Mouse (Mus musculus) C2C12 (cell line): ENCODE measurements around the gene Litaf. TPM values are rescaled to one million over a fixed set of nuclear protein-coding genes. Genes with fewer than 3 reads are reported as not detected.

Experiments used
- H3K27me3 ChIP-seq: one replicate; pipeline ENCODE4 v1.6.1; 2011; ENCODE audit not compliant: control insufficient read depth, insufficient read depth, insufficient read length
- H3K36me3 ChIP-seq: one replicate; pipeline ENCODE4 v1.6.1; 2011; ENCODE audit not compliant: control insufficient read depth, insufficient read depth
- H3K4me3 ChIP-seq: one replicate; pipeline ENCODE4 v1.5.1; 2011; ENCODE audit warnings: mild to moderate bottlenecking, control low read depth; ENCODE audit not compliant: poor library complexity, insufficient read depth, severe bottlenecking
- H3K79me2 ChIP-seq: one replicate; pipeline ENCODE4 v1.6.1; 2011; ENCODE audit not compliant: control insufficient read depth, insufficient read depth
- H3K79me3 ChIP-seq: one replicate; pipeline ENCODE4 v1.6.1; 2011; ENCODE audit warnings: low read depth, control low read depth
- H3ac ChIP-seq: one replicate; pipeline ENCODE3; 2011; ENCODE audit warnings: low read depth; ENCODE audit not compliant: control insufficient read depth, insufficient read length
- CEBPB ChIP-seq: IDR thresholded peaks from one replicate; pipeline ENCODE4 v1.6.1; 2011; ENCODE audit warnings: low read depth, mild to moderate bottlenecking, control low read depth, moderate library complexity
- CTCF ChIP-seq: IDR thresholded peaks from one replicate; pipeline ENCODE4 v1.5.1; 2011; ENCODE audit not compliant: control insufficient read depth, insufficient read depth, insufficient read length
- FOSL1 ChIP-seq: IDR thresholded peaks from one replicate; pipeline ENCODE4 v1.8.0; 2011; ENCODE audit warnings: mild to moderate bottlenecking, low read length; ENCODE audit not compliant: poor library complexity, insufficient read depth, severe bottlenecking
- MAX ChIP-seq: IDR thresholded peaks from one replicate; pipeline ENCODE4 v1.6.1; 2011; ENCODE audit warnings: mild to moderate bottlenecking, control low read depth
- MYOD1 ChIP-seq: IDR thresholded peaks from one replicate; pipeline ENCODE4 v1.6.1; 2011; ENCODE audit warnings: low read depth; ENCODE audit not compliant: control insufficient read depth, insufficient read length
- MYOG ChIP-seq: IDR thresholded peaks from one replicate; pipeline ENCODE4 v1.6.1; 2011; ENCODE audit not compliant: control insufficient read depth, insufficient read length; ENCODE audit errors: extremely low read depth
- USF1 ChIP-seq: IDR thresholded peaks from one replicate; pipeline ENCODE4 v1.6.1; 2011; ENCODE audit warnings: low read depth, mild to moderate bottlenecking, control low read depth, moderate library complexity
- polyA plus RNA-seq: library from polyadenylated mRNA; unstranded; fragments of >200 nt; fragmentation: generic; extraction: Trizol; gene quantifications from one replicate; pipeline ENCODE4 v1.2.1, GENCODE M21; 2012; ENCODE audit warnings: missing spikeins

The Litaf gene
- polyA plus RNA-seq, 1 experiment, result 116 TPM

- TF ChIP-seq FOSL1, result no peak
- no peak for TF ChIP-seq USF1
- TF ChIP-seq CEBPB, result no peak
- no peak for TF ChIP-seq MAX
Measured at GRCm38 (mm10) chr16:11078216-11078869, 12.4 kb upstream of the Litaf start.

GRCm38 (mm10) chr16:11077601-11078201 is 11.7 kb upstream of the Litaf start:
- H3K79me3 ChIP-seq, result peaks cover 5% of the 10 kb centered on the region
- H3K79me2 ChIP-seq, result peaks cover 43% of the 10 kb centered on the region
- H3K27me3 ChIP-seq, result no peaks in the 10 kb centered on the region
- no peak overlapping the region for H3ac ChIP-seq
- H3K4me3 ChIP-seq, result no peak overlapping the region
- TF ChIP-seq MYOG, result no peak
- no peak for TF ChIP-seq MYOD1
- TF ChIP-seq FOSL1, result no peak
- TF ChIP-seq CEBPB, result no peak
- TF ChIP-seq CTCF, result no peak
- no peak for TF ChIP-seq MAX
- TF ChIP-seq USF1, result no peak
- H3K36me3 ChIP-seq, result peaks cover 66% of the 10 kb centered on the region

More at GRCm38 (mm10) chr16:11078216-11078869, 12.4 kb upstream of the Litaf start:
- Histone ChIP-seq H3K27me3 (no peaks in the 10 kb centered on the region), H3ac (no peak overlapping the region), H3K4me3 (no peak overlapping the region), H3K79me3 (peaks cover 5% of the 10 kb centered on the region), H3K79me2 (peaks cover 37% of the 10 kb centered on the region), H3K36me3 (peaks cover 70% of the 10 kb centered on the region)

GRCm38 (mm10) chr16:11073060-11073459 is 7.1 kb upstream of the Litaf start:
- Histone ChIP-seq H3K36me3 (peaks cover 52% of the 10 kb centered on the region), H3K79me2 (peaks cover 83% of the 10 kb centered on the region), H3ac (no peak overlapping the region), H3K4me3 (no peak overlapping the region), H3K27me3 (no peaks in the 10 kb centered on the region), H3K79me3 (peaks cover 25% of the 10 kb centered on the region)
- TF ChIP-seq MYOD1 (no peak), MAX (no peak), MYOG (no peak), CEBPB (no peak), FOSL1 (no peak)

GRCm38 (mm10) chr16:11072454-11072853 is 6.5 kb upstream of the Litaf start:
- H3K27me3 ChIP-seq, result no peaks in the 10 kb centered on the region
- TF ChIP-seq MYOD1, result no peak
- TF ChIP-seq USF1, result no peak
- peaks cover 47% of the 10 kb centered on the region for H3K36me3 ChIP-seq
- H3K79me3 ChIP-seq, result peaks cover 29% of the 10 kb centered on the region
- H3ac ChIP-seq, result no peak overlapping the region
- no peak overlapping the region for H3K4me3 ChIP-seq
- H3K79me2 ChIP-seq, result peaks cover 89% of the 10 kb centered on the region

- H3ac ChIP-seq, result no peak overlapping the region
- H3K79me2 ChIP-seq, result peaks cover 95% of the 10 kb centered on the region
- H3K36me3 ChIP-seq, result peaks cover 46% of the 10 kb centered on the region
- no peaks in the 10 kb centered on the region for H3K27me3 ChIP-seq
- no peak overlapping the region for H3K4me3 ChIP-seq
- peaks cover 34% of the 10 kb centered on the region for H3K79me3 ChIP-seq
- TF ChIP-seq FOSL1, result no peak
- TF ChIP-seq CEBPB, result no peak
Measured at GRCm38 (mm10) chr16:11071887-11072286, 5.9 kb upstream of the Litaf start.

- no peaks in the 10 kb centered on the region for H3K27me3 ChIP-seq
- H3K79me2 ChIP-seq, result peaks cover 96% of the 10 kb centered on the region
- TF ChIP-seq FOSL1 (no peak), CTCF (no peak), MYOG (no peak)
- no peak overlapping the region for H3ac ChIP-seq
- H3K36me3 ChIP-seq, result peaks cover 43% of the 10 kb centered on the region
- peaks cover 34% of the 10 kb centered on the region for H3K79me3 ChIP-seq
- no peak overlapping the region for H3K4me3 ChIP-seq
Measured at GRCm38 (mm10) chr16:11071176-11071575, 5.2 kb upstream of the Litaf start.
